Mouse (Mus musculus) kidney, postnatal 4 days (tissue): Measurements from ENCODE around the gene Rnf213.

Experiments
- DNase-seq, 2 experiments: peaks; one replicate each; pipeline ENCODE4 v3.0.0; 2021; ENCODE audit warnings: mixed read lengths in 2 of 2

Gene Rnf213

DNA sequence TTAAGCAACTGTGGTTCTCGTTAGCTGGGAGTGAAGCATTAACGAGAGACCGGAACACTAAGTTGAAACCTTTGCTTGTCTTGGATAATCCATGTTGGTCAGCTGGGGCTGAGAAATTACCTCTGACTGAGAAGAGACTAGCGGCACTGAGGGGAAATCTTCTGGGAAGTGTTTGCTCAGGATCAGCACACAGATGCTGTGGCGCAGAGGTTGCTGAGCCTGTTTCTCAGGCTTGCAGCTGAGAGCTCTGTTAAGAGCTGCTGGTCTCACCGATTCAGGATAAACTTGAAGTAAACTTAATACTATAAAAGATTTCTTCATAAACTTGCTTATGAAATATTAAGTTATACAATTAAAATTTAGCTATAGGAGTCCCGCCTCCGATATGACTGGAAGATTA lies 45.9 kb downstream of the Rnf213 start:
- DNase-seq, result no peak

DNA sequence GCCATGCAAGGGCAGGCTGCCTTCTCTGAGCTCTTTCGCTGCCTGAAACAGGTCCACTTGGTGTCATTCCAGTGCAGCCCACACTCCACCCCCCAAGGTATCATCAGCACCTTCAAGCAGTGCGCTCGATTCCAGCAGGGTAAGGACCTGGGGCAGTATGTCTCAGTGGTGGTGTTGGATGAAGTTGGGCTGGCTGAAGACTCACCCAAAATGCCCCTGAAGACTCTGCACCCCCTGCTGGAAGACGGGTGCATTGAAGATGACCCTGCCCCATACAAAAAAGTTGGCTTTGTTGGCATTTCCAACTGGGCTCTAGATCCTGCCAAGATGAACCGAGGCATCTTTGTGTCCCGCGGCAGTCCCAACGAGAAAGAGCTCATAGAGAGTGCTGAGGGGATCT lies 49.3 kb downstream of the Rnf213 start:
- DNase-seq, result peak in 1 of 2 experiments; percentile 15

DNA sequence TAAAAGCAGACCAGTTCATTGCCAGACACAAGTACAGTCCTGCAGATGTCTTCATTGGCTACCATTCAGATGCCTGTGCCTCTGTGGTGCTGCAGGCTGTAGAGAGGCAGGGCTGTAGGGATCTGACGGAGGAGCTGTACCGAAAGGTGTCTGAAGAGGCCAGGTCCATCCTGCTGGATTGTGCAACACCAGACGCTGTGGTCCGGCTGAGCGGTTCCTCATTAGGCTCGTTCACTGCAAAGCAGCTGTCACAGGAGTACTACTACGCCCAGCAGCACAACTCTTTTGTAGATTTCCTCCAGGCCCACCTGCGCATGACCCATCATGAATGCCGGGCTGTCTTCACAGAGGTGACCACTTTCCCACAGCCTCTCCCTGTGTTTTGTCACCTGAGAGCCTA lies 50.5 kb downstream of the Rnf213 start:
- no peak for DNase-seq

DNA sequence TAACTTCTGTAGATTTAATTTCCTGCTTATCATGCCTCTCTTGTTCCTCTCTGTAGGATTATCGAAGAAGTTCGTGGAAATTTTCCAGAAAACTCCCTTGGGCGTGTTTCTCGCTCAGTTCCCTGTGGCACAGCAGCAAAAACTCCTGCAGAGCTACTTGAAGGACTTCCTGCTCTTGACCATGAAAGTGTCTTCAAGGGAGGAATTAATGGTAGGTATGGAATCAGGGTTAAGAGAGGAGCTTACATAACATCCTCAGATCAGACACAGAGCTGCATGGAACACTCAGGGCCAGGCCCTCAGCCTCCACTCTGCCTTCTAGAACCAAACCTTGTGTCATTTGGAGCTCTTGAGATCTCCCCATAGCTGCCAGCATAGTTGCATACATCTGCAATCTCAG lies 63.2 kb downstream of the Rnf213 start:
- no peak for DNase-seq

DNA sequence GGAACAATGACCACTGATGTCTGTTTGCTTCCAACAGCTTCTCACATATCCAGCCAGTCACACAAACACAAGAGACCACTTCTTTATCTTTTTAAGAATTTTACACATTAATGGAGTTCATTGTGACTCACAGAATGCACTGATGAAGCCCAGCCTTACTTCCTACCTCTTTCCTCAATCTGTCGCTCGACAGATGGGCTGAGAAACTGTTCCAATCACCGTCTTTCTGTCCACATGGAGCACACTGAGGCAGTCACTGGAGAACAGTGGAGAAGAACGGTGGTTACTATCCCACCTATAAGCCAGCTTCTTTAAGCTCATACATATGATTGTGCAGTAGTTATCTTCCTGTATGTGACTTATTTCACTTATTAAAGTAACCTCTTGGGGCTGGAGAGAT lies 85.0 kb downstream of the Rnf213 start:
- DNase-seq, result no peak

DNA sequence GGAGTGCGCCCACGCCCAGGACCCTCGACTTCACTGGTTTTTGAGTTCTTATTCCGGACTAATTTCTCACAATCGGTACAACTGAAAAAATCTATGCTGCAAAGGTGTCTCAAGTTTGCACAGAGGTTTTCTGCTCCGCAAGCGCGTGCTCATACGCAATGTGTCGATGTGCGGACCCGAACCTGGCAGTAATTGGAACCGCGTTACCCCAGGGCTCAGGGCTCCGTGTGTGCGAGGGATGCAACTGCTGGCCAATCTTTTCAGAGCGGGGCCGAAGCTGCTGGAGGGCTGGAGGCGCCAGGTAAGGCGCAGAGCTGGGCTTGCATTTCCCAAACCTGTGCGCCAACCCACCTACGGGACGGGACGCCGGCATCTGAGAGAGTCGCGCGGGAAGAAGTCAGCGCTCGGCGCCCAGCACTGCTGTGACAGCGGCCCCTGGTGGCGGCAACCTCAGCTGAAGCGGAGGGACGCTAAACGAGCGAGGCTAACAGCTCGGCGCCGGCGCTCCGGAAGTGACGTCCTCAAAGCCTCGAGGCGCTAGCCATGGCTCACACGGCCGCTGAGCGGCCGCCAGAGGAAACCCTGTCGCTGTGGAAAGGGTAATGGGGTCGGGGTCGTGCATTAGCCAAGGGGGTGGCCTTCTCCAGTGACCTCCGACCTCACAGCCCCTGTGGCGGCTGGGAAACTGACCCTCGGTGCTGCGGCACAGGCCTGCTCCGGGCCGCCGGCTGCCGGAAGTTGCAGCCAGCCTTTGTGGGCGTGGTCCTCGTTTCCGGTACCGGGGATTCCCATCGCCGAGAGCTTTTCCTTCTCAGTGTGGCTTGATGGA lies 98.2 kb downstream of the Rnf213 start, which contains the start of gene Endov:
TSS of gene Endov (plus strand) at position 487 of the 829 bp plus-strand sequence.
- DNase-seq, result peak; percentile 100

DNA sequence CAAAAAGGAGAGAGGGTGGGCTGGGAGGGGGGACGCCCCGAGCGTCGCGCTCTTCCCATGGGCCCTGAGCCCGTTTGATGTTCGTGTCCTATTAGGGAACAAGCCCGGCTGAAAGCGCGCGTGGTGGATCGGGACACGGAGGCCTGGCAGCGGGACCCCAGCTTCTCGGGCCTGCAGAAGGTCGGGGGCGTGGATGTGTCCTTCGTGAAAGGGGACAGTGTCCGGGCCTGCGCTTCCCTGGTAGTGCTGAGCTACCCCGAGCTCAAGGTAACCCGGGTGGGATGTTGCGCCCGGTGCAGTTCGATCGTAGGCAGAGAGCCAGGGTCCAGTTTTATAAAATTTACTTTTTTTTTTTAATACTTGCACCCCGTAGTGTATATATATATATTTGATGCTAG lies 98.8 kb downstream of the Rnf213 start:
- DNase-seq, result no peak

DNA sequence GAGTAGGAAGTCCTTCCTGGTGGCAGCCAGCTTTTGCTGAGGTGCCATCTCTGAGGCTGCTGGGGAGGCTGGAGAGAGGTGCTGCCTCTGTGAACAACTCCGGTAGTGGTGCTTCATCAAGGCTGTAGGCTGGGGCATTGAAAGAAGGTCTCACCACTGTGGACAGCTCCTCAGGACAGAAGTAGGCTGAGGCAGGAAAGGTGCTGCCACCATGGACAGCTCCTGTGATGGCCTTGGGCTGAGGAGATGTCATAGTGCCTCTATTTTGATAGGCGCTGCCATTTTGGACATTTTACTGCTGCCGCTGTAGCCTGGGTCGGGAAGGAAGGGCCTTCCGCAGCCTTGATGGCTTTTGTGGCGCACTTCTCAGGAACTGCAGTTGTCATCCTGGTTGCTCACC lies 99.9 kb downstream of the Rnf213 start:
- DNase-seq, result no peak

DNA sequence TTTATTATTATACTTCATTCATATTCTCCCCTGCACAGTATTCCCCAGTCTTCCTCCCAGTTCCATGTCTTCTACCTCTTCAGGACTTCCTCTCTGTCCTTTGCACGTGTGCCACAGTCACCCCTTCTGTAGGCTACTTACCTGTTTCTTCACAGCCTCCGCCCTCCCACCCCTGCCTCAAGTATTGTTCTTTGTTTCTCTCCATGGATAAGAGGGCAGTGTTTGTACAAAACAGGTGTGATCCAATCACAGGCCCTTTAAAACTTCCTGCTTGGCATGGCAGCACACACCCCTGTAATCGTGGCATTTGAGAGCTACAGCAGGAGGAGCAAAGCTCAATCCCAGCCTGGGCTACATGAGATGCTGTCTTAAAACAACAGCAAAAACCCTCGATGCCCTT lies 100.6 kb downstream of the Rnf213 start:
- no peak for DNase-seq

DNA sequence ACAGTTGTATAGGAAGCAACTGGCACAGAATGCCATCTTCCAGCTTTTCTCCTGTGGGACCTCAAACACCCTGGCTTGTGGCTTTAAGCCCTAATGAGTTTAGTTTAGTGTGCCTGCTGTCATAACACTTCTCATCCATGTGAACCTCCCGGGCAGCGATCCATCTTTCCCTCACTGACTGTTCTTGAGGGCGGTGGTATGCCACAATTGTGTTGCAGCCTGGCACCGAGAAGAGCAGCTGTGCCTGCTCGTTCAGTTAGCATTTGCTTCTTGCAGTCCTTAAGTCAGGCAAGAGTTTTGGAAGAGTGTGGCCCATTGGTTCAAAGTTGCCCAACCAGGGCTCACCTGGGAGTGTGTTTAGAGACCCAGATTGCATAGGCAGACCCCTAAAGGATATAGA lies 103.2 kb downstream of the Rnf213 start:
- no peak for DNase-seq

DNA sequence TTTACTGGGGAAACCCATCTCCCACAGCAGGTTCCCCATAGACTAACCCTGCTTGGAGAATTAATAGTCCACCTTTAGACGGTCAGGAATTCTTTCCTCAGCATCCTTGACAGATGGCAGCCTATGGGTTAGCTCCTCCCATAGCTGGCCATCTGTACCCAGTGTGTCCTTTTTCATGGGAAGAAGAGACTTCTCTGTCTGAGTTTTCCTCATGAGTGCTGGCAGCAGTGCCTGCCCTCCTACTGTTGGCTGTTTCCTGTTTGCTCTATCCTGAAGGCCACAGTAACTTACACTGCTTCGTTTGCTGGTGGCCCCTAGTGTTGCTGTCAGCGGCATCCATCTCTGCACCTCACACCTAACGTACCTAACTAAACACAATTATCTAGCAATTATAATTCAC lies 104.6 kb downstream of the Rnf213 start:
- DNase-seq, result no peak

DNA sequence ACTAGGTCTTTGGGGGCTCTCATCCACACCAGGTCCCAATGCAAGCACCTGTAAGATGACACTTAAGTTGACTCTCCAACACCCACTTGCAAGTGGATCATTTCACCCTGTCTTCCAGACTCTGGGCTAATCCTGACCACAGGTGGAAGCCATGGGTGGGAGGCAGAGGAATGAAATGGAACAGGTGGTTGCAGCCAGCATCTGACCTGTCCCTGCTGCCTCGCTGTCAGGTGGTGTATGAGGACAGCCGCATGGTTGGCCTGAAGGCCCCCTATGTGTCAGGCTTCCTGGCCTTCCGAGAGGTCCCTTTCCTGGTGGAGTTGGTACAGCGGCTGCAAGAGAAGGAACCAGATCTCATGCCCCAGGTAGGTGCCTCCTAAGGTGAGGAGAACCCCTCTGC lies 106.4 kb downstream of the Rnf213 start:
- DNase-seq, result no peak

DNA sequence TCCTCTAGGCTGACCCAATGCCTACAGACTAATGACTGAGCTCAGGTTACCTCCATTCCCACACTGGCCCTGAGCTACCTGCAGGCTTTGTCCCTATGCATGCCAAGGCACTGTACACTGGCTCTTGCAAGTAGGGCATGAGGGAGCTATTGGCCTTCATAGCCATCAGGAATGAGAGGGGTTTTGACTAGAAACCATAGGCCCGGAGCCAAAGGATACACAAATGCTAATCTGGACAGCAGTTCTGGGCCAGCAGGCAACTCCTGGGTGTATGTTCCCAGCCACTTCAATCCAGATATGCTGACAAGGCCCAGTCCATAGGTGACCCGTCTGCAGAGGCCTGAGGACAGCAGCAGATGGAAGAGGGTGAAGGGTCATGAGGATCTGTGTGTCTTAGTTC lies 107.1 kb downstream of the Rnf213 start:
- DNase-seq, result no peak

DNA sequence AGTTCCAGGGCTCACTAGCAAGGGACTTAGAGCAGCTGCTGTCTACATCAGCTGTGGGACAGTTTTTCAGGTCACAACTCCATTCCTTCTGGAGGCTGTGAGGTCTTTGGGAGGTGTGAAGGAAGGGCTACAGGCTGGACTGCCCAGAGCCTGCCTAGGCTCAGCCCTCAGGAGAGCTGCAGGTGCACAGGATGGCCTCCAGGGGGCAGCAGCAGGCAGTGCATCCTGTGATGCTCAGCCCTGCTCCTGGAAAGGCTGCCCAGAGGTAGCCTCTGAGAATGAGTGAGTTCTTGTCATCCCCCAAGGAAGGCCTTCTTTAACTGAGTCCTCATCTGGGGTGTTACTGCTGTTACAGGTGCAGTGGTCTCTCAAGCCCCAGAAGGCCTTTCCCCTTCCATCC lies 110.8 kb downstream of the Rnf213 start:
- DNase-seq, result peak; percentile 83 to 84

DNA sequence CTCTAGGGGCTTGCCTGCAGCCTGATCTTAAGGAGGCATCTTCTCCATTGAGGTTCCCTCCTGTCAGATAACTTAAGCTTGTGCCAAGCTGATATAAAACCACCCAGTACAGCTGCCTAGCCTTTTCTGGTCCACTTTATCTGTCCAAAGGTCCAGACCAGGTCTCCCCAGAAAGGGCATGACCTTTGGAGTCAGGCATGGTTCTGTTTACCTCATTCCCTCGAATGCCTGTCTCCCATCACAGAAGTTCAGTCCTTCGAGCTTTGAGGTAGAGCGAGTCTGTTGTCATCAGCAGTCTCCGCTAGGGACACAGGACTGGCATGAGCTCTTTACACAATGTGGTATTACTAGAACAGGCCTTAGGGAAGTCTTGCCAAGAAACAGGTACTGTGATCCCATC lies 113.5 kb downstream of the Rnf213 start:
- no peak for DNase-seq

DNA sequence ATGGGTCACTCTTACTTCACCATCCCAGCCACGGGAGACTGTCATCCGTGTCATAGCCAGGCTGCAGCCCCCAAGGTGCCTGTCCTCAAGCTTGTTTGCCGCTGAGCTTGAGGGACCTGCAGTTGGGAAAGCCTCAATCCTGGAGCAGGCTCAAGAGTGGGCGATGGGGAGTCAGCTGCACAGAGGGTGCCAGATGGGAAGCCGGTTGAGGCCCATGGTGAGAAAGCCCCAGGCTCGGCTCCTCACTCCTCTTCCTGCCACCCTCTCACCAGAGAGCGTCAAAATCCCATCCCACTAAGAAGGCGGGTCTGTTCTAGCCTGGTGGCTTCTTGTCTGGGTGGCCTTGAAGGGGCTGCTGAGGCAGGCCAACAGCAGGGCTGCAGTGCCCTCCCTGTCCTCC lies 114.9 kb downstream of the Rnf213 start:
- DNase-seq, result no peak

DNA sequence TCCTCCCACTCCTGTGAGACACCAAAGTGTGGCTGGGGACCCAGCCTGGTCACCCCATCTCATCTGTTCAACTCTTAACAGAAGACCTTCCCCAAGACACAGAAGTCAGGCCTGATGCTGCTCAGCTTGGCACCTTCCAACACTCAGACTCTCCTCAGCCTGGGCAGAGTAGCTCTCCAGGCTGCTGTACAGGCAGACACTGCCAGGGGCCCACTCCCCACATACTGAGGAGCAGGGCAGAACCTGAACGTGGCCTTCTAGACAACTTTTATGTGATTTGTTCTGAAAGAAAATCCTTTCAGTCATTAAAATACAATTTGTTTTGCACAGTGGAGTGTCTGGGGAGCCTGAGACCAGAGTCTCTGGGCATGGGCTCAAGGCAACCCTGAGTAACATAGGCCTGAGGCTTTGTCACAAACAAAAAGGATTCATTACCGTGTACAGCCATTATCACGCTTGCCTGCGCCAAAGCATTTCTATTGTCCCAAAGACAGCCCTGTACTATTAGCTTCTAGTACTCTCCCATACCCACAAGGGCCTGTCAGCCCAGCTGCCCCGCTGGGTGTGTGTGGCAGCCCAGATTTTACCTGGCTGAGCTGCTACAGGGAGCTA lies 116.4 kb downstream of the Rnf213 start:
- DNase-seq, result no peak

DNA sequence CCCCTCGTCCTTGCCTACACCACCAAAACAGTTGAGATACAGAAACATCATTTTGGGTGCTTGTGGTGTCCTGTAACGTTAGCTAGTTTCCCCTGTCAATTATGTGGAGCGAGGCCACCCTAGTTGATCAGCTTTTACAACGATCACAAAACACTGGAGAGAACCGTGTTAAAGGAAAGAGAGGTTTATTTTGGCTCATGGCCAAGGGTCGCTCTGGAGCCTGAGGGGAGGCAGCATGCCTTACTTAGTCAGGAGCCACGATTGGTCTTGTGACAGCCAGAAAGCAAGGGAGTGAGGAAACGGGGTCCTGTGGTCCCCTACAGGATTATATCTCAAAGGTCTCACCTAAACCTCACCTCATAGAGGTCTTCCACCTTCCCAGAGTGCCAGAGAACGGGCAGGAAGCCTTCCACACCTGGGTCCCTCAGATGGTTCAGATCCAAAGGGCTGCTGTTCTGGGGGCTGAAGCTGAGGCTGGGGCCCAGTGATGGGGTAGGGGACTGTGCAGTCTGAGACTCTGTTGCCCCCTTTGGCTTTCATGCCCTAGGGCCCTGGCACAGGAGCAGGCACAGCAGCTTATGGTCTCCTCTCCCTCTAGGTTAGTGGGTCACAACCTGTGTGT lies 120.2 kb downstream of the Rnf213 start:
- no peak for DNase-seq

DNA sequence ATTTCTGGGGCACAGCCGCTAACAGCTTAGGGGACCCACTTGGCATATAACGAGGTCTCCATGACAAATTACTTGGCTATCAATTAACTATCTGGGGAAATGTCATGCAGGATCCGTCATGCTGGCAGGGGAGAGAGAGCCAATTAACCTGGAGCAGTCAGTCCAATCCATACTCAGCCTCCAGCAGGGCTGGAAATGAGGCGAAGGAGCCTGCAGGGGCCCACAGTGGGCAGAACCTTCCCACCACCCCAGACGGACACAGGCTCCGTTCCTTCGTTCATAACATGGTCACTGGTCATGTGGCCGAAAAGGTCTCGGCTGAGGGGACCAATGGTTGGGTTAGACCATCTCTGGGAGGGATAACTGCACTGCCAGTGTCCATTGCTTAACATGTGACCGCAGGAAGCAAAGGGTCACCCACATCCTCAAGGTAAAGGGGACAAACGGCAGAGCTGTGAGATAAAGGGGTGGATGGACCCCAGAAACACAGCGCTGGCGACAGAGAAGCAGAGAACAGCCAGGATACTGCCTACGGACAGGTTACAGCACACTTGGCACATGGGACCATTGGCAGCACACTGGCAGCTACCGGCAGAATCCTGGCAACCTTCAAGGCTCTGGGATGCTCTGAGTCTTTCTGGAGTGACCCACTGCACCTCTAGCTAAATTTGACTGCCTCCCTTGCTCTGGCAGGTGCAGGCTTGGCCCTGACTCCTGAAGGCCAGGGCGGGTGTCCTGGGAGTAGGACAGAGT lies 121.4 kb downstream of the Rnf213 start:
- no peak for DNase-seq

DNA sequence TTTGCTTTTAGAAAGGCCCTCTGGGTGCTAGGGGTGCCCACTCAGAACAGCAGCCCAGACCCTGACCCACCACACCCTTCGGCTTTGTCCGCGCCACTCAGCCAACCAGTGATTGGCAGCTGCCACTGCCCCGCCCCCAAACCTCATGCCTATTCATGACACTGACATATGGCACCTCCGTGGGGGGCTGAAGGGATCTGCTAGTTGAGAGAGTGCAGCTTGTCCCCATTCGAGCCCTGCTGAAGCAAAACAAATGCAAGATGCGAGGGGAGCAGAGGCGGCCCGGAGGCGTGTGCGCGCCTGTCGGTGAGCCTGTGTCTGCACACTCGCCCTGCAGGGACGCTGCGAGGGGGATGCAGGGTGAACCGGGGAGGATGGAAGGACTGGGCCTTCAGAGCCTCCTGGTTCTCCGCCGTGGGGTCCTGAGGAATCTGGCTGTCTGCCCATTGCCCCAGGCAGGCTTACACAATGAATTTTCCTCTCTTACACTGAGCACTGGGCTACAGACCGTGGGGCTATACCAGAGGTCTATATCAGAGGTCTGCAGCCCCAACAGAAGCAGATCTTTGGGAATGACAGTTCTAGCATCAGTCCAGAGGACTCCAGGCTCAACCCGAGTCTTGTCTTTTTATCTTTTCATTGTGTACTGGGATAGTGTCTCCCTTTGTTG lies 122.2 kb downstream of the Rnf213 start:
- DNase-seq, result peak; percentile 31 to 48

DNA sequence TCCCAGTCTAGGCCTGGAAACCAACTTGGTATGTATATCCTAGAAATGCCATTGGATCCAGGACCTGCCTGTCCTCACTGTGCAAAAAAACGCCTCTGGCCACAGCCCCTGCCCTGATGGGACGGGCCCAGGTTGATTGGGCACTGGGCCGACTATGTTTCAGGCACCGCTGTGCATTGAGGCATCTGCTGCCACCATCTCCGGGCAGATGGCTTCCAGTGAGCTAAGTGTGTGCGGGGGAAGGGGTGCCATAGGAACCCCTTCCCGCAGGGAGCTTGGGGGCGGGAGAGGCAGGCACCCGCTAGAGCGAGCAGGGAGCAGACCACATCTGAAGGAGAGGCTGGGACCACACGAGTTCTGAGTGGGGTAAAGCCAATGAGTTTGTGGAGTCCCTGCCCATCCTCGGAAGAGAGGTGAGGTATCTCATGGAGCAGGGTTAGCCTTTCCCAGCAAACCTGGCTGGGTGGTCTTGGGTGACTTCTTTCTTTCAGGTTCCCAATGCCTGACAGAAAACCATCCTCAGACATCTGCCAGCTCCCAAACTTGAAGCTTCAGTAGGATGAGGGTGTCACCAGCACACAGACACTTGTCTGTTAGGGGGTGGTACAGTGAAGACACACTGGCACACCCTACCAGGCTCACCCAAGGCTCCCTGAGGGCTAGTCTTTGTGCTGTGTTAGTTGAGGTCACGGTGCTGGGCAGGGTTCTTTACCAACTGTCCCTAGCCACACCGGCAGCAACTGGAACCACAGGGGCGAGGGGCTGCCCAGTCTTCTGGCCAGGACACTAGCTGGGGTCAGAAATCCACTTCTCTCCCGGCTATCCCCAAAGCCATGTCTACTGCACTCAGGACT lies 123.2 kb downstream of the Rnf213 start:
- DNase-seq, result no peak
